8 mouse cellular contexts compared by ENCODE assay signal in genomic region chr9:21955225-21955569, GRCm38 (mm10). TPM values are rescaled to one million over a fixed set of nuclear protein-coding genes. Genes with fewer than 3 reads are reported as not detected.
DNase-seq lines count a peak whose midpoint lies in the region; ATAC-seq and TF ChIP-seq lines count a peak whose summit lies in the region.

No protein-coding gene starts in this region.

- H3K9ac ChIP-seq in kidney, embryonic 14.5 days (ENCODE audit: low read depth, low read length): peak overlapping the region; percentile 71; the same call in 1 of the 2 replicates
- peak overlapping the region; percentile 80; the same call in 1 of the 2 replicates for H3K9ac ChIP-seq in hindbrain, embryonic 14.5 days
- H3K9ac ChIP-seq in midbrain, embryonic 11.5 days (ENCODE audit: low read length): peak overlapping the region; percentile 85

- no peak for DNase-seq in kidney, adult 8-10 months
- DNase-seq in brain, embryonic 14.5 days (ENCODE audit: low read depth): no peak
- no peak for DNase-seq in hindbrain, embryonic 14.5 days (ENCODE audit: low spot score)
- no peak for DNase-seq in midbrain, embryonic 11.5 days (ENCODE audit: low spot score, missing footprints)
- DNase-seq in retina, postnatal 1 day: no peak
- DNase-seq in right cerebral cortex, postnatal 4 days: no peak
- no peak for DNase-seq in urinary bladder, adult 2 months (ENCODE audit: low spot score)

- peak overlapping the region; percentile 62 for H3K4me2 ChIP-seq in kidney, embryonic 14.5 days (replicated peaks; ENCODE audit: low read depth, low read length)
- H3K4me2 ChIP-seq in hindbrain, embryonic 14.5 days (replicated peaks): peak overlapping the region; percentile 50
- peak overlapping the region; percentile 65 for H3K4me2 ChIP-seq in midbrain, embryonic 11.5 days

- peak overlapping the region; percentile 67 for H3K4me3 ChIP-seq in kidney, embryonic 14.5 days (ENCODE audit: low read length)
- H3K4me3 ChIP-seq in hindbrain, embryonic 14.5 days (replicated peaks; ENCODE audit: low read length): peak overlapping the region; percentile 64
- peak overlapping the region; percentile 73 for H3K4me3 ChIP-seq in midbrain, embryonic 11.5 days (ENCODE audit: low read depth, low read length)

- peak; percentile 47; the same call in 1 of the 2 replicates for TF ChIP-seq CTCF in brain, embryonic 14.5 days (IDR thresholded peaks at IDR 0.05; ENCODE audit: borderline replicate concordance, extremely low read depth, insufficient read depth, insufficient read length)

- no peaks in the 10 kb centered on the region for H3K27me3 ChIP-seq in kidney, embryonic 14.5 days (ENCODE audit: control insufficient read depth, insufficient read depth, low read length)
- H3K27me3 ChIP-seq in hindbrain, embryonic 14.5 days (ENCODE audit: control insufficient read depth, insufficient read depth, low read length): peaks cover 13% of the 10 kb centered on the region
- H3K27me3 ChIP-seq in midbrain, embryonic 11.5 days (ENCODE audit: control insufficient read depth, insufficient read depth, low read length): peaks cover 7% of the 10 kb centered on the region

- no peaks in the 10 kb centered on the region; the same call in 1 of the 2 replicates for H3K9me3 ChIP-seq in kidney, embryonic 14.5 days (ENCODE audit: control insufficient read depth, low read length)
- H3K9me3 ChIP-seq in hindbrain, embryonic 14.5 days (ENCODE audit: control insufficient read depth, low read length): no peaks in the 10 kb centered on the region
- no peaks in the 10 kb centered on the region for H3K9me3 ChIP-seq in midbrain, embryonic 11.5 days (ENCODE audit: control insufficient read depth, low read length)

- H3K27ac ChIP-seq in kidney, embryonic 14.5 days (ENCODE audit: low read depth, low read length): no peak overlapping the region
- H3K27ac ChIP-seq in hindbrain, embryonic 14.5 days: peak overlapping the region; percentile 97
- peak overlapping the region; percentile 77; the same call in 1 of the 2 replicates for H3K27ac ChIP-seq in midbrain, embryonic 11.5 days (ENCODE audit: low read depth, low read length)

- TF ChIP-seq POLR2A in brain, embryonic 14.5 days (IDR thresholded peaks at IDR 0.05; ENCODE audit: borderline replicate concordance, extremely low read depth, insufficient read depth, insufficient read length, poor library complexity, severe bottlenecking): no peak

- peaks cover 4% of the 10 kb centered on the region; the same call in 1 of the 2 replicates for H3K4me1 ChIP-seq in kidney, embryonic 14.5 days (ENCODE audit: control insufficient read depth, insufficient read depth, low read length)
- peaks cover 11% of the 10 kb centered on the region for H3K4me1 ChIP-seq in hindbrain, embryonic 14.5 days (replicated peaks; ENCODE audit: control insufficient read depth, insufficient read depth, low read length)
- H3K4me1 ChIP-seq in midbrain, embryonic 11.5 days (ENCODE audit: control insufficient read depth, insufficient read depth, low read length): peaks cover 10% of the 10 kb centered on the region

- 2% methylated on average over 18 of the region's 18 CpGs for WGBS in kidney, embryonic 14.5 days
- 2% methylated on average over 18 of the region's 18 CpGs for WGBS in hindbrain, embryonic 14.5 days
- WGBS in midbrain, embryonic 11.5 days: 2% methylated on average over 18 of the region's 18 CpGs

- no peaks in the 10 kb centered on the region; the same call in 1 of the 2 replicates for H3K36me3 ChIP-seq in kidney, embryonic 14.5 days (ENCODE audit: control insufficient read depth, insufficient read depth, low read length)
- H3K36me3 ChIP-seq in hindbrain, embryonic 14.5 days (replicated peaks; ENCODE audit: control insufficient read depth, insufficient read depth): no peaks in the 10 kb centered on the region
- no peaks in the 10 kb centered on the region for H3K36me3 ChIP-seq in midbrain, embryonic 11.5 days (ENCODE audit: control insufficient read depth, insufficient read depth, low read length)

- peak; percentile 55 for ATAC-seq in kidney, embryonic 14.5 days (ENCODE audit: low FRiP score, low TSS enrichment)
- ATAC-seq in hindbrain, embryonic 14.5 days (ENCODE audit: low FRiP score): peak; percentile 58
- peak; percentile 60 for ATAC-seq in midbrain, embryonic 11.5 days (ENCODE audit: low FRiP score)

RNA-seq across cellular contexts. Expression of gene Swsap1, which starts 0.4 kb away (rescaled TPM):
- 11.4 and 12.8 TPM in 2 replicates for polyA plus RNA-seq in kidney, embryonic 14.5 days (2014; fragmentation: Nextera tagmentation; extraction: Ambion mirVana)
- 7.3 and 8.7 TPM in 2 replicates for polyA plus RNA-seq in brain, embryonic 14.5 days (2012; rRNA removed)
- 18.2 and 19.9 TPM in 2 replicates for polyA plus RNA-seq in hindbrain, embryonic 14.5 days (2014; fragmentation: Nextera tagmentation; extraction: Ambion mirVana)
- 20.3 and 22.3 TPM in 2 replicates for polyA plus RNA-seq in midbrain, embryonic 11.5 days (2014; fragmentation: Nextera tagmentation; extraction: Ambion mirVana)
- polyA plus RNA-seq in urinary bladder, adult 2 months (2012; rRNA removed): 4.6 and 6.4 TPM in 2 replicates

RNA-seq across cellular contexts. Expression of gene Epor, which starts 8.1 kb away (rescaled TPM):
- polyA plus RNA-seq in kidney, embryonic 14.5 days (2014; fragmentation: Nextera tagmentation; extraction: Ambion mirVana): 10.5 and 11.4 TPM in 2 replicates
- polyA plus RNA-seq in brain, embryonic 14.5 days (2012; rRNA removed): 2.1 and 2.3 TPM in 2 replicates
- polyA plus RNA-seq in hindbrain, embryonic 14.5 days (2014; fragmentation: Nextera tagmentation; extraction: Ambion mirVana): 1.4 and 2.4 TPM in 2 replicates
- 3.4 and 5.2 TPM in 2 replicates for polyA plus RNA-seq in midbrain, embryonic 11.5 days (2014; fragmentation: Nextera tagmentation; extraction: Ambion mirVana)
- 1.8 and 2.1 TPM in 2 replicates for polyA plus RNA-seq in urinary bladder, adult 2 months (2012; rRNA removed)

RNA-seq across cellular contexts. Expression of gene Plppr2, which starts 18.4 kb away (rescaled TPM):
- polyA plus RNA-seq in kidney, embryonic 14.5 days (2014; fragmentation: Nextera tagmentation; extraction: Ambion mirVana): 7.0 and 9.2 TPM in 2 replicates
- polyA plus RNA-seq in brain, embryonic 14.5 days (2012; rRNA removed): 179 and 182 TPM in 2 replicates
- polyA plus RNA-seq in hindbrain, embryonic 14.5 days (2014; fragmentation: Nextera tagmentation; extraction: Ambion mirVana): 90.6 and 102 TPM in 2 replicates
- polyA plus RNA-seq in midbrain, embryonic 11.5 days (2014; fragmentation: Nextera tagmentation; extraction: Ambion mirVana): 19.1 and 22.2 TPM in 2 replicates
- 14.5 and 17.1 TPM in 2 replicates for polyA plus RNA-seq in urinary bladder, adult 2 months (2012; rRNA removed)

RNA-seq across cellular contexts. Expression of gene Tmem205, which starts 27.8 kb away (rescaled TPM):
- 54.0 and 67.5 TPM in 2 replicates for polyA plus RNA-seq in kidney, embryonic 14.5 days (2014; fragmentation: Nextera tagmentation; extraction: Ambion mirVana)
- polyA plus RNA-seq in brain, embryonic 14.5 days (2012; rRNA removed): 28.6 and 46.8 TPM in 2 replicates
- 45.2 and 58.9 TPM in 2 replicates for polyA plus RNA-seq in hindbrain, embryonic 14.5 days (2014; fragmentation: Nextera tagmentation; extraction: Ambion mirVana)
- 30.6 and 35.7 TPM in 2 replicates for polyA plus RNA-seq in midbrain, embryonic 11.5 days (2014; fragmentation: Nextera tagmentation; extraction: Ambion mirVana)
- 93.0 and 101 TPM in 2 replicates for polyA plus RNA-seq in urinary bladder, adult 2 months (2012; rRNA removed)

RNA-seq across cellular contexts. Expression of gene Ccdc159, which starts 27.9 kb away (rescaled TPM):
- 3.4 and 4.0 TPM in 2 replicates for polyA plus RNA-seq in kidney, embryonic 14.5 days (2014; fragmentation: Nextera tagmentation; extraction: Ambion mirVana)
- polyA plus RNA-seq in brain, embryonic 14.5 days (2012; rRNA removed): 15.7 and 16.1 TPM in 2 replicates
- polyA plus RNA-seq in hindbrain, embryonic 14.5 days (2014; fragmentation: Nextera tagmentation; extraction: Ambion mirVana): 5.6 and 8.3 TPM in 2 replicates
- 2.4 and 3.4 TPM in 2 replicates for polyA plus RNA-seq in midbrain, embryonic 11.5 days (2014; fragmentation: Nextera tagmentation; extraction: Ambion mirVana)
- 8.8 and 9.4 TPM in 2 replicates for polyA plus RNA-seq in urinary bladder, adult 2 months (2012; rRNA removed)
